Mouse (Mus musculus) liver, embryonic 16.5 days (tissue): ENCODE measurements around the gene Apon. TPM values are rescaled to one million over a fixed set of nuclear protein-coding genes. Genes with fewer than 3 reads are reported as not detected.
"Not testable (repeated sequence)": the region's sequence is repeated elsewhere in the genome, so short reads cannot be mapped to it uniquely, and the experiment has no call there.

ENCODE experiments used
- ATAC-seq: fragments of 200-750 bp; cut with Nextera tagmentation; 2 replicates; pipeline ENCODE4 v1.8.0; 2017; ENCODE audit warnings: low read depth, mild to moderate bottlenecking, moderate number of reproducible peaks, moderate library complexity
- H3K27ac ChIP-seq: fragments of 300-500 bp; sonication (generic); 2 replicates; pipeline ENCODE4 v1.5.1; 2014; ENCODE audit warnings: mild to moderate bottlenecking, low read length
- H3K27me3 ChIP-seq: fragments of 300-500 bp; sonication (generic); 2 replicates; pipeline ENCODE4 v1.6.1; 2014; ENCODE audit warnings: low read depth, low read length, mixed read lengths; ENCODE audit not compliant: control insufficient read depth, insufficient read depth
- H3K36me3 ChIP-seq: fragments of 300-500 bp; sonication (generic); 2 replicates; pipeline ENCODE4 v1.6.1; 2014; ENCODE audit warnings: mild to moderate bottlenecking; ENCODE audit not compliant: control insufficient read depth, insufficient read depth
- H3K4me1 ChIP-seq: fragments of 300-500 bp; sonication (generic); 2 replicates; pipeline ENCODE4 v1.6.1; 2014; ENCODE audit warnings: low read depth, low read length, mixed read lengths; ENCODE audit not compliant: control insufficient read depth
- H3K4me2 ChIP-seq: fragments of 300-500 bp; sonication (generic); 2 replicates; pipeline ENCODE4 v1.6.1; 2014; ENCODE audit warnings: low read depth, low read length, mixed read lengths
- H3K4me3 ChIP-seq: fragments of 300-500 bp; sonication (generic); 2 replicates; pipeline ENCODE4 v1.5.1; 2014; ENCODE audit warnings: low read depth, mild to moderate bottlenecking, low read length
- H3K9ac ChIP-seq: fragments of 300-500 bp; sonication (generic); 2 replicates; pipeline ENCODE4 v1.6.1; 2014; ENCODE audit warnings: low read depth, low read length
- H3K9me3 ChIP-seq: fragments of 300-500 bp; sonication (generic); replicated peaks from 2 replicates; pipeline ENCODE4 v1.6.1; 2016; ENCODE audit warnings: low read length; ENCODE audit not compliant: control insufficient read depth
- WGBS: fragments of 180-500 bp; shearing (Covaris S2); extraction: QIAGEN DNeasy Blood & Tissue Kit; methylation state at CpG from one replicate; pipeline ENCODE4 v1.1.7; 2014; ENCODE audit not compliant: insufficient replicate concordance; 5-methylcytosine and 5-hydroxymethylcytosine counted together
- polyA plus RNA-seq: library from polyadenylated mRNA; unstranded; fragments of >200 nt; fragmentation: Nextera tagmentation; extraction: Ambion mirVana; gene quantifications from 2 replicates; pipeline ENCODE4 v1.2.1, GENCODE M21; 2015

Apon gene
- polyA plus RNA-seq, 1 experiment from 2014 or later = 1.9 TPM

GRCm38 (mm10) chr10:128212871-128213323 is 41.0 kb upstream of the Apon start:
- Histone ChIP-seq H3K4me1 (peaks cover 22% of the 10 kb centered on the region), H3K9ac (peak overlapping the region; percentile 57), H3K36me3 (no peaks in the 10 kb centered on the region), H3K4me2 (peak overlapping the region; percentile 80), H3K27me3 (no peaks in the 10 kb centered on the region), H3K4me3 (peak overlapping the region; percentile 55), H3K27ac (no peak overlapping the region), H3K9me3 (no peaks in the 10 kb centered on the region)
- peak; percentile 41 for ATAC-seq
- WGBS = 0% methylated on average over 18 of the region's 18 CpGs

- H3K9me3 ChIP-seq, ATAC-seq, H3K9ac ChIP-seq, H3K4me3 ChIP-seq, H3K4me2 ChIP-seq, H3K27ac ChIP-seq, H3K36me3 ChIP-seq, H3K27me3 ChIP-seq: not testable (repeated sequence)
- H3K4me1 ChIP-seq = peaks cover 30% of the 10 kb centered on the region
- WGBS = 85% methylated on average over 4 of the region's 4 CpGs
These were observed 39.8 kb upstream of the Apon start for GRCm38 (mm10) chr10:128214112-128214511.

- no peaks in the 10 kb centered on the region for H3K36me3 ChIP-seq
- no peak overlapping the region for H3K4me2 ChIP-seq
- no peak overlapping the region for H3K27ac ChIP-seq
- H3K4me3 ChIP-seq = no peak overlapping the region
- H3K9ac ChIP-seq = no peak overlapping the region
- H3K9me3 ChIP-seq = no peaks in the 10 kb centered on the region
- H3K27me3 ChIP-seq = no peaks in the 10 kb centered on the region
- WGBS = 73% methylated on average over 5 of the region's 5 CpGs
- no peak for ATAC-seq
- peaks cover 34% of the 10 kb centered on the region for H3K4me1 ChIP-seq
These were observed 38.9 kb upstream of the Apon start for GRCm38 (mm10) chr10:128214981-128215380.

GRCm38 (mm10) chr10:128218387-128219117 is 35.3 kb upstream of the Apon start:
- WGBS = 41% methylated on average over 18 of the region's 18 CpGs
- Histone ChIP-seq H3K27me3 (no peaks in the 10 kb centered on the region), H3K9me3 (no peaks in the 10 kb centered on the region), H3K27ac (peak overlapping the region; percentile 64; the same call in 1 of the 2 replicates), H3K4me3 (no peak overlapping the region), H3K4me2 (no peak overlapping the region), H3K9ac (peak overlapping the region; percentile 24; the same call in 1 of the 2 replicates), H3K4me1 (peaks cover 17% of the 10 kb centered on the region), H3K36me3 (no peaks in the 10 kb centered on the region)
- peak; percentile 82 for ATAC-seq

GRCm38 (mm10) chr10:128221533-128222286 is 32.2 kb upstream of the Apon start:
- 57% methylated on average over 16 of the region's 16 CpGs for WGBS
- no peak for ATAC-seq
- H3K9me3 ChIP-seq = no peaks in the 10 kb centered on the region
- peaks cover 17% of the 10 kb centered on the region for H3K4me1 ChIP-seq
- H3K27me3 ChIP-seq = no peaks in the 10 kb centered on the region
- H3K4me3 ChIP-seq = no peak overlapping the region
- no peak overlapping the region for H3K9ac ChIP-seq
- no peak overlapping the region for H3K4me2 ChIP-seq
- H3K27ac ChIP-seq = no peak overlapping the region
- H3K36me3 ChIP-seq = no peaks in the 10 kb centered on the region

- Histone ChIP-seq H3K36me3 (no peaks in the 10 kb centered on the region), H3K27me3 (no peaks in the 10 kb centered on the region), H3K9me3 (no peaks in the 10 kb centered on the region), H3K4me1 (peaks cover 12% of the 10 kb centered on the region), H3K27ac (no peak overlapping the region), H3K4me3 (no peak overlapping the region), H3K4me2 (no peak overlapping the region), H3K9ac (no peak overlapping the region)
- no peak for ATAC-seq
- WGBS = 57% methylated on average over 5 of the region's 5 CpGs
These were observed 28.8 kb upstream of the Apon start for GRCm38 (mm10) chr10:128225064-128225463.

- ATAC-seq = no peak
- 55% methylated on average over 4 of the region's 4 CpGs for WGBS
- H3K9ac ChIP-seq = no peak within 1 kb of the TSS
These were observed 28.4 kb upstream of the Apon start, which contains the start of gene Mip for GRCm38 (mm10) chr10:128225538-128225937. Gene Mip (plus strand): TSS chr10:128225838.

GRCm38 (mm10) chr10:128227592-128227991 is 26.3 kb upstream of the Apon start:
- Histone ChIP-seq H3K4me3 (no peak overlapping the region), H3K4me2 (no peak overlapping the region), H3K36me3 (no peaks in the 10 kb centered on the region), H3K27ac (no peak overlapping the region), H3K4me1 (peaks cover 18% of the 10 kb centered on the region), H3K27me3 (no peaks in the 10 kb centered on the region), H3K9me3 (no peaks in the 10 kb centered on the region), H3K9ac (no peak overlapping the region)
- no peak for ATAC-seq
- WGBS = 71% methylated on average over 9 of the region's 9 CpGs

More at GRCm38 (mm10) chr10:128225538-128225937, 28.4 kb upstream of the Apon start, which contains the start of gene Mip:
- Histone ChIP-seq H3K27me3 (no peaks in the 10 kb centered on the region), H3K9me3 (no peaks in the 10 kb centered on the region), H3K4me2 (no peak within 1 kb of the TSS), H3K4me1 (peaks cover 16% of the 10 kb centered on the region), H3K36me3 (no peaks in the 10 kb centered on the region), H3K4me3 (no peak within 1 kb of the TSS), H3K27ac (no peak within 1 kb of the TSS)

- H3K36me3 ChIP-seq = no peaks in the 10 kb centered on the region
- 74% methylated on average over 8 of the region's 8 CpGs for WGBS
These were observed 25.9 kb upstream of the Apon start for GRCm38 (mm10) chr10:128228009-128228408.

More at GRCm38 (mm10) chr10:128228009-128228408, 25.9 kb upstream of the Apon start:
- Histone ChIP-seq H3K9me3 (no peaks in the 10 kb centered on the region), H3K4me2 (no peak overlapping the region), H3K9ac (no peak overlapping the region), H3K27ac (no peak overlapping the region), H3K4me1 (peaks cover 22% of the 10 kb centered on the region), H3K27me3 (no peaks in the 10 kb centered on the region), H3K4me3 (no peak overlapping the region)
- ATAC-seq = no peak
